Mouse (Mus musculus) brain, adult 10 weeks (tissue): ENCODE measurements around the gene Vmn1r197. TPM values are rescaled to one million over a fixed set of nuclear protein-coding genes. Genes with fewer than 3 reads are reported as not detected.

ENCODE experiments used
- polyA plus RNA-seq: library from polyadenylated mRNA; stranded (reverse); fragments of 350-450 nt; fragmentation: Illumina TruSeq; extraction: RNeasy Lipid Tissue Mini Kit (QIAGEN cat#74804); gene quantifications from one replicate; pipeline ENCODE4 v1.2.3, GENCODE M21; 2015; ENCODE audit warnings: low read depth, low replicate concordance

Vmn1r197 gene
- not detected for polyA plus RNA-seq

DNA sequence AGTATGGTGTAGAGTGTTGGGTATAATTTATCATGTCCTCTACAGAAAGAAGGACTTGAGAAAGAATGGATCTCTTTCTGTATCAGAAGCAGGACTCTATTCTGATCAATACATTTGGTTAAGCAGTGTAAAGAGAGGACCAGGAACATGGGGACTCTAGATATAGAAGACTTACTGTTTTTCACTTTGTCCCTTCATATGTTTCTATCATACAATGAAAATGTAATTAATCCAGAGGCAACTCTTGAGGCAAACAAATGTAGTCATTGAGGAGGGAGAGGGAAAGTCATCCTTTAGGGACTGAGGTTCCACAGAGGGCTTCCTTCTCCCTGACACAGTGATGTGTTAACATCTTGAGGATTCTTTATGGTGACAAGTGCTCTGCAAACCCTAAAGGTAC is at the start of gene Vmn1r197:
Gene Vmn1r197 (plus strand): TSS at position 301 of the 400 bp plus-strand sequence.

DNA sequence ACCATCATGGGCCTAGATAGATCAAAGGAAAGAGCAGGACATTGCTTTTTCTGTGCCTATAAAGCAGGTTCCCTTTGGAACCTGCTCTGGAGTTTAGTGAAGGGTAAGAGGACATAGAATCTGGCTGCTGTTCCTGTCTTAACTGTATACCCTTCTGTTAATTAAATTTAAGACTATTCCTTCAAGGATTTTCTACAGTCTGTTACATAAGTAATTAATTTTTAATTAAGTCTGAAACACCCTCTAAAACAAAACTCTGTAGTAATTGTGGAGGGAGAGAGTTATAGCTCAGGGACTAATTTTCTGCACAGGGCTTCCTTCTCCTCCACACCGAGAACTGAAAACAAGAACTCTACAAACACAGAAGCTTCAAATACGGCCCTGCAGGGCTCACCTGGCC is 34.8 kb upstream of the Vmn1r197 start, which contains the start of gene Vmn1r196:
Gene Vmn1r196 (plus strand): TSS at position 301 of the 400 bp plus-strand sequence.

DNA sequence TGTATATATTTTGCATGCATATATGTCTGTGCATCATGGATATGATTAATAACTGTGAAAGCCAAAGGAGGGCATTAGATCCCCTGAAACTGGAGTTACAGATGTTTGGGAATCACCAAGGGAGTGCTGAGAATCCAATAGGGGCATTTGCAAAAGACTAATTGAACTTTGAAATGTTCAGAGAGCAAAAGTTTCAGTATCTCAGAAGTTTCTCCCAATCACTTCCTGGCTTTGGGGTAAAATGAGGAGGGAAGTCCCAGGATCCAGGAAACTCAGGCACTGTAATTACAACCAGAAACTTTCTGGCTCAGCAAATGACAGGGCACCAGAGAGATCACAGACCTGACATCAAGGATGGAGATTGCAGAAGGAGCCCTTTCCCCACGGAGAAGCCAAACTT is 25.7 kb downstream of the Vmn1r197 start, which contains the start of gene Vmn1r198:
Gene Vmn1r198 (plus strand): TSS at position 301 of the 400 bp plus-strand sequence.

DNA sequence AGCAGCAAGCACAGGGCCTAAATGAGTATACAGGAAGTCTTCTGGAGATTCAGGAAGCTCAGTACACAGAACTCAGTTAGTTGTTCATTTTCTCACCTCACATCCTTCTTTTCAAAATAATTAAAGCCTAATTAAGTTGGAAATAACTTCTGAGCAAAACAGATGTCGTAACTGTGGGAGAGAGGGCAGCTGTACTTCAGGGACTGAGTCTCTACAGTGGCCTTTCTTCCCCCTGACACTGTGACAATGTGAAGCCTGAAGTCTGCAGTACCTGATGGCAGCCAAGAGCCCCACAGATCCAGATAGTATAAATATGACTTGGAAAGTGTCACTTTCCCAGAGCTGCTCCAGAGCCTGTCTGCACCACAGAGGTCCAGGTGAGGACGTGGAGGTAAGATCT is 55.1 kb downstream of the Vmn1r197 start, which contains the start of gene Vmn1r199:
Gene Vmn1r199 (plus strand): TSS at position 301 of the 400 bp plus-strand sequence.

Other genes with a start within 250 kb of the Vmn1r197 start
- not detected for gene Vmn1r188, start 240.1 kb upstream of the Vmn1r197 start, polyA plus RNA-seq
- gene Vmn1r189, start 218.8 kb upstream of the Vmn1r197 start, polyA plus RNA-seq = not detected
- not detected for gene Vmn1r191, start 140.6 kb upstream of the Vmn1r197 start, polyA plus RNA-seq
- gene Vmn1r192, start 133.4 kb upstream of the Vmn1r197 start, polyA plus RNA-seq = not detected
- gene Vmn1r193, start 101.4 kb upstream of the Vmn1r197 start, polyA plus RNA-seq = not detected
- gene Vmn1r194, start 80.4 kb upstream of the Vmn1r197 start, polyA plus RNA-seq = not detected
- not detected for gene Vmn1r195, start 54.1 kb upstream of the Vmn1r197 start, polyA plus RNA-seq
- gene Vmn1r196, start 34.7 kb upstream of the Vmn1r197 start, polyA plus RNA-seq = not detected
- not detected for gene Vmn1r198, start 25.8 kb downstream of the Vmn1r197 start, polyA plus RNA-seq
- gene Vmn1r199, start 55.2 kb downstream of the Vmn1r197 start, polyA plus RNA-seq = not detected
- not detected for gene Vmn1r200, start 65.8 kb downstream of the Vmn1r197 start, polyA plus RNA-seq
- gene Vmn1r201, start 147.3 kb downstream of the Vmn1r197 start, polyA plus RNA-seq = not detected
- not detected for gene Vmn1r202, start 180.8 kb downstream of the Vmn1r197 start, polyA plus RNA-seq
- gene Vmn1r203, start 193.5 kb downstream of the Vmn1r197 start, polyA plus RNA-seq = not detected
- not detected for gene Vmn1r204, start 228.6 kb downstream of the Vmn1r197 start, polyA plus RNA-seq